Mouse (Mus musculus) colon, adult 2 months (tissue): ENCODE data around the gene Rfc4. TPM values are rescaled to one million over a fixed set of nuclear protein-coding genes. Genes with fewer than 3 reads are reported as not detected.

Experiments used
- polyA plus RNA-seq: library from polyadenylated mRNA; depleted of rRNA; stranded (reverse); fragments of >200 nt; gene quantifications from 2 replicates; pipeline ENCODE4 v1.2.3, GENCODE M21; 2012; rRNA removed

Rfc4 gene
- 0.29 TPM in 1 of 2 replicates, not detected in the other for polyA plus RNA-seq

DNA sequence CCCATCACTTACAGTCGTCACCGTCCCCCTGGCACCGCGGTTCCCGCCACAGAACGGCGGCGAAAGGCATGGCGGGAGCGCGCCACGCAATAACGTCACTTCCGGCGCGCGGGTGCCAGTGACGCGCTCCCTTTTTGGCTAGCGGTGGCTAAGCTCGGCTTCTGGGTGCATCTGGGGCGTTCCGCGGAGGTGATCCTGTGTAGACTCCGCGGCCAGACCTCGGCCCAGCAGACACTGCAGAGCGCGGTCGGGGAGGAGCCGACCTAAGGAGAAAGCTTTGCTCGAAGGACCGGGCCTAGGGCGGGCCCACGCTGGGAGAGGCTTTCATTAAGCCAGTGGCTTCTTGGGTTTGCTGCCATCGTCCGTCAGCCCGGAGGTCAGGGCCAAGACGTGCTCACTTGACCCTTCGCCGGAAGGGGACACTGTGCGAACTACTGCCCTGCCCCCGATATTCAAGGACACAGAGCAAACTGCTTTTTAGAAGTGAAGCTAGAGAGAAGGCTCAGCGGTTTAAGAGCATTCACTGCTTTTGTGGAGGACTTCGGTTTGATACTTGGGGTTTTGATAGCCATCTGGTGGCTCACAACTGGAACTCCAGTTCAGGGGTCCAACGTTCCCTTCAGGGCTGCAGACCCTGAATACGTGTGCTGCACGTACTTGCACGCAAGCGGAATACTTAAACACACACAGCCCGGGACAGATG, at the start of gene Rfc4:
Gene Rfc4 (minus strand): TSS at position 65 of the 703 bp plus-strand sequence.

DNA sequence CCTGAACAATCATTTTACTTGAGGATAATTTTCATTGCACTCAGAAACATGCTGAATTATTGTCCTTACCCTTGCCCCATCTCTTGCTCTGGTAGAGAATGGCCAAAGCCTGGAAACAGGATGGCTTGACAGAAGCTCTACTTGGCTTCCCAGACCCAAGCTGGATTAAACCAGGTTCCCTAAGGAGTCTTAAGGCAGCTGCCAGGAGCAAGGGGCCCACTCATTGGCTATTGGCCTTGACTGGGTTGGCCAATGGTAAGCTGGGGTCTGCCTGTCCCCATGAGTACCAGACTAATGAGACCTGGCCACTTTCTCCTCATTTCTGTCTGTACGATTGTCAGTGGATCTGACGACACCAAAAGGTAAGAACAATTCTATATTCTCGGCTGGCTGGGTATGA, 18.7 kb upstream of the Rfc4 start, which contains the start of gene Adipoq:
Gene Adipoq (plus strand): TSS at position 257 of the 400 bp plus-strand sequence.

DNA sequence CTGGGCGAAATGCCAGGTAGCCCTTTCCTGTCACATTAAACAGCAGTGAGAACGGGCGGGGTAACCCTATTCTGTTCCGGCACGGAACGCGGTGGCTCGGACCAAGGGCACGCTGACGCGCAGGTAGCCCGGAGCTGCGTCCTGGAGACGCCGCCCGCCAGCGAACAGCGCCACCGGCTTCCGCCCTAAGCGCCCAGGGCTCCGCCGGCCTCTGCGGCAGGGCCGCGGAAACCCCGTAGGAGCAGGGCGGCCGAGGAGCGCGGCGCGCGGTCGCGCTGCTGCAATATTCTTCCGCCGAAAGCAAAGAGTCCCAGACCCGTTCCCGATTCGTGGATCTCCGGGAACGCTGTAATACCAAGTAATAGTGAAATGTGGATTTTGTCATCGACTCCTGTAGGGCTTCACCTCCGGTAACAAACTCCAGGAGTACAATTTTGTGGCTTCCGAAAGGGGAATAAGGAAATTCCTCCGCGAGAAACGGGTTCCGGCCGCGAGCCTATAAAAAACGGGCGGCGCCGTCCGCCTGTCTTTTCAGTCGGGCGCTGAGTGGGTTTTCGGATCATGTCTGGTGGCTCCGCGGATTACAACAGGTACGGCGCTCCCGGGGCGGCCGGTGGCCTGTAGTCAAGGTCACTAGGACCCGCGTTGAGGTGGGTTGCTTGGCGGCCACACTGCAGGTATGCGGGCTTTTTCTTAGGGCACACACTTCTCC, 20.1 kb downstream of the Rfc4 start, which contains the start of gene Eif4a2:
Gene Eif4a2 (plus strand): TSS at position 214 of the 712 bp plus-strand sequence.

Other genes starting within 250 kb of the Rfc4 start
- gene Ahsg, start 236.5 kb downstream of the Rfc4 start, polyA plus RNA-seq: 0.78 and 0.84 TPM in 2 replicates
- 0.12 and 0.27 TPM in 2 replicates for gene Fetub, start 209.4 kb downstream of the Rfc4 start, polyA plus RNA-seq
- gene Hrg, start 176.7 kb downstream of the Rfc4 start, polyA plus RNA-seq: 0.58 and 0.90 TPM in 2 replicates
- not detected in 2 replicates for gene Kng2, start 98.3 kb downstream of the Rfc4 start, polyA plus RNA-seq
- gene Kng1, start 69.9 kb downstream of the Rfc4 start, polyA plus RNA-seq: not detected in 2 replicates
- gene Eif4a2, start 20.3 kb downstream of the Rfc4 start, polyA plus RNA-seq: 46.9 and 50.8 TPM in 2 replicates
- 15.4 and 18.9 TPM in 2 replicates for gene Adipoq, start 18.8 kb upstream of the Rfc4 start, polyA plus RNA-seq
- 25.1 and 25.3 TPM in 2 replicates for gene St6gal1, start 97.0 kb upstream of the Rfc4 start, polyA plus RNA-seq